Mouse (Mus musculus) stomach, embryonic 16.5 days (tissue): ENCODE measurements at regions not wholly inside any gene's neighbourhood (a gene's known extent, or its start where the extent isn't known, plus 50 kb on each side); places are given as distances from the start of the nearest gene placed in this dataset.

ENCODE experiments used
- ATAC-seq: fragments of 200-750 bp; cut with Nextera tagmentation; 2 replicates; pipeline ENCODE4 v1.8.0; 2017; ENCODE audit warnings: moderate number of reproducible peaks, moderate TSS enrichment; ENCODE audit not compliant: insufficient read depth, low FRiP score
- H3K27ac ChIP-seq: fragments of 300-500 bp; sonication (generic); 2 replicates; pipeline ENCODE4 v1.5.1; 2014; ENCODE audit warnings: low read length
- H3K27me3 ChIP-seq: fragments of 300-500 bp; sonication (generic); 2 replicates; pipeline ENCODE4 v1.6.1; 2014; ENCODE audit warnings: low read length, control low read depth, mixed read lengths; ENCODE audit not compliant: control insufficient read depth, insufficient read depth
- H3K36me3 ChIP-seq: fragments of 300-500 bp; sonication (generic); 2 replicates; pipeline ENCODE4 v1.6.1; 2014; ENCODE audit warnings: low read length; ENCODE audit not compliant: control insufficient read depth, insufficient read depth
- H3K4me1 ChIP-seq: fragments of 300-500 bp; sonication (generic); 2 replicates; pipeline ENCODE4 v1.6.1; 2014; ENCODE audit warnings: low read length, control low read depth, mixed read lengths; ENCODE audit not compliant: control insufficient read depth, insufficient read depth
- H3K4me2 ChIP-seq: fragments of 300-500 bp; sonication (generic); 2 replicates; pipeline ENCODE4 v1.6.1; 2014; ENCODE audit warnings: low read depth, low read length, mixed read lengths
- H3K4me3 ChIP-seq: fragments of 300-500 bp; sonication (generic); replicated peaks from 2 replicates; pipeline ENCODE4 v1.5.1; 2014; ENCODE audit warnings: mild to moderate bottlenecking, low read length
- H3K9ac ChIP-seq: fragments of 300-500 bp; sonication (generic); 2 replicates; pipeline ENCODE4 v1.6.1; 2014; ENCODE audit warnings: low read length
- H3K9me3 ChIP-seq: fragments of 300-500 bp; sonication (generic); replicated peaks from 2 replicates; pipeline ENCODE4 v1.6.1; 2016; ENCODE audit warnings: low read length, control low read depth; ENCODE audit not compliant: control insufficient read depth
- WGBS: fragments of 180-500 bp; shearing (Covaris S2); extraction: QIAGEN DNeasy Blood & Tissue Kit; methylation state at CpG from one replicate; pipeline ENCODE4 v1.1.7; 2014; 5-methylcytosine and 5-hydroxymethylcytosine counted together

- no peak overlapping the region for H3K9ac ChIP-seq
- H3K9me3 ChIP-seq: no peaks in the 10 kb centered on the region
- H3K27me3 ChIP-seq: no peaks in the 10 kb centered on the region
- ATAC-seq: no peak
- no peak overlapping the region for H3K27ac ChIP-seq
- no peak overlapping the region for H3K4me3 ChIP-seq
- H3K4me1 ChIP-seq: no peaks in the 10 kb centered on the region
- 63% methylated on average over 4 of the region's 4 CpGs for WGBS
- H3K36me3 ChIP-seq: no peaks in the 10 kb centered on the region
- no peak overlapping the region for H3K4me2 ChIP-seq
Measured at GRCm38 (mm10) chr16:22719791-22720190, 62.8 kb upstream of the Dgkg start.

- H3K4me2 ChIP-seq: no peak overlapping the region
- H3K27me3 ChIP-seq: no peaks in the 10 kb centered on the region
- no peaks in the 10 kb centered on the region for H3K4me1 ChIP-seq
- ATAC-seq: no peak
- WGBS: 44% methylated on average over 7 of the region's 7 CpGs
- H3K36me3 ChIP-seq: no peaks in the 10 kb centered on the region
- no peak overlapping the region for H3K4me3 ChIP-seq
- no peak overlapping the region for H3K27ac ChIP-seq
- H3K9me3 ChIP-seq: no peaks in the 10 kb centered on the region
- H3K9ac ChIP-seq: no peak overlapping the region
Measured at GRCm38 (mm10) chr16:22719304-22719703, 62.3 kb upstream of the Dgkg start.

GRCm38 (mm10) chr16:22717462-22717861 lies 60.4 kb upstream of the Dgkg start:
- Histone ChIP-seq H3K27ac (no peak overlapping the region), H3K9me3 (no peaks in the 10 kb centered on the region), H3K27me3 (no peaks in the 10 kb centered on the region), H3K36me3 (no peaks in the 10 kb centered on the region), H3K4me2 (no peak overlapping the region), H3K9ac (no peak overlapping the region), H3K4me1 (no peaks in the 10 kb centered on the region), H3K4me3 (no peak overlapping the region)
- 44% methylated on average over 2 of the region's 2 CpGs for WGBS
- no peak for ATAC-seq

GRCm38 (mm10) chr16:22716306-22716830 lies 59.3 kb upstream of the Dgkg start:
- WGBS: 88% methylated on average over 8 of the region's 8 CpGs
- Histone ChIP-seq H3K4me2 (no peak overlapping the region), H3K4me3 (no peak overlapping the region), H3K27me3 (no peaks in the 10 kb centered on the region), H3K9ac (no peak overlapping the region), H3K27ac (no peak overlapping the region), H3K4me1 (no peaks in the 10 kb centered on the region), H3K36me3 (no peaks in the 10 kb centered on the region), H3K9me3 (no peaks in the 10 kb centered on the region)
- ATAC-seq: no peak

DNA sequence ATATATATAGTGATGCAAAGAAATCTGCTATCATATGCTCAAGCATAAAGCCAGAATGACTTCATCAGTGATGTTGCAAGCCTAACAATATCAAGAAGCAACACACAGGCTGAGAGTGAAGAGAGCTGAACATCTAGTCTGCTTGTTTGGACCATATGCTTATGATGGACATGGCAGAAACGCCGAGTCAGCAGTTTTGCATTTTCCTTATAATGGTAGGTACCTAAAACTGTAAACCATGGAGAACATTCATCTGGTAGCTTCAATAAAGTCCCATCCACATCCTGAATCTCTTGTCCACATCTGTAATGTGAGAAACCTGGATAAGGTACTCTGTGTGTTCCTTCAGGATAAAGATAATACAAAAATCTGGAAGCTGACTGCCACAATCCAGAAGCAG lies 57.3 kb upstream of the Dgkg start:
- no peaks in the 10 kb centered on the region for H3K36me3 ChIP-seq
- H3K27ac ChIP-seq: no peak overlapping the region
- WGBS: 89% methylated on average over 2 of the region's 2 CpGs
- no peaks in the 10 kb centered on the region for H3K27me3 ChIP-seq
- no peaks in the 10 kb centered on the region for H3K4me1 ChIP-seq
- no peak overlapping the region for H3K4me3 ChIP-seq
- no peaks in the 10 kb centered on the region for H3K9me3 ChIP-seq
- H3K4me2 ChIP-seq: no peak overlapping the region
- ATAC-seq: no peak
- H3K9ac ChIP-seq: no peak overlapping the region

GRCm38 (mm10) chr16:22708768-22709167 lies 51.7 kb upstream of the Dgkg start:
- 52% methylated on average over 9 of the region's 9 CpGs for WGBS
- no peak for ATAC-seq
- no peak overlapping the region for H3K4me3 ChIP-seq

More at GRCm38 (mm10) chr16:22708768-22709167, 51.7 kb upstream of the Dgkg start:
- Histone ChIP-seq H3K9me3 (no peaks in the 10 kb centered on the region), H3K4me1 (no peaks in the 10 kb centered on the region), H3K9ac (no peak overlapping the region), H3K4me2 (no peak overlapping the region), H3K27me3 (no peaks in the 10 kb centered on the region), H3K27ac (no peak overlapping the region), H3K36me3 (no peaks in the 10 kb centered on the region)
